Mouse (Mus musculus) lung, postnatal 0 days (tissue): ENCODE data around the gene Nat8f6.

Source experiments
- CTCF ChIP-seq: IDR thresholded peaks from 2 replicates; pipeline ENCODE4 v1.5.1; 2016; ENCODE audit warnings: antibody characterized with exemption, mild to moderate bottlenecking
- EP300 ChIP-seq: IDR thresholded peaks from 2 replicates; pipeline ENCODE4 v1.6.1; 2016; ENCODE audit warnings: antibody characterized with exemption, mild to moderate bottlenecking, control low read depth

- no peak for TF ChIP-seq CTCF
- TF ChIP-seq EP300, result no peak
These were observed 1.5 kb upstream of the Nat8f6 start for GRCm38 (mm10) chr6:85822286-85822685.
